Mouse (Mus musculus) macrophage (primary cell): ENCODE data around the gene Hoxc9. TPM values are rescaled to one million over a fixed set of nuclear protein-coding genes. Genes with fewer than 3 reads are reported as not detected.

Source experiments
- H3K27ac ChIP-seq: fragments of 350-480 bp; formaldehyde crosslinking; 2 replicates; pipeline ENCODE4 v1.9.0; 2021
- H3K36me3 ChIP-seq: fragments of 350-480 bp; formaldehyde crosslinking; 2 replicates; pipeline ENCODE4 v1.9.0; 2021; ENCODE audit errors: inconsistent target
- H3K4me3 ChIP-seq: fragments of 350-480 bp; formaldehyde crosslinking; 2 replicates; pipeline ENCODE4 v1.9.0; 2021; ENCODE audit errors: inconsistent target
- H3K79me2 ChIP-seq: fragments of 350-480 bp; formaldehyde crosslinking; 2 replicates; pipeline ENCODE4 v1.9.0; 2021; ENCODE audit errors: inconsistent target
- WGBS: methylation state at CpG from one replicate; pipeline ENCODE4 v1.1.7; 2026; ENCODE audit warnings: inconsistent platforms; ENCODE audit not compliant: missing documents; 5-methylcytosine and 5-hydroxymethylcytosine counted together
- polyA plus RNA-seq: library from polyadenylated mRNA; stranded (reverse); fragments of 250-400 nt; gene quantifications from 3 replicates; pipeline ENCODE4 v1.2.4, GENCODE M21; 2018; ENCODE audit warnings: inconsistent platforms
- total RNA-seq, 78 experiments: library from RNA; depleted of rRNA; stranded (reverse); fragments of 250-400 nt; gene quantifications; 1 replicate in 9 of 78; 2 replicates in 24 of 78; 3 replicates in 43 of 78; 4 replicates in 2 of 78; pipeline ENCODE4 v1.2.4; 2018; ENCODE audit warnings: inconsistent platforms in 56 of 78

Gene Hoxc9
- total RNA-seq (2018; cell fraction: chromatin; rRNA removed), result under 1 TPM in 1 of 26 experiments, not detected in 25; 0.70 TPM
- total RNA-seq (2018; cell fraction: cytosol; rRNA removed), result not detected
- not detected for total RNA-seq (2018; cell fraction: nucleus; rRNA removed)
- not detected in 3 replicates for polyA plus RNA-seq

DNA sequence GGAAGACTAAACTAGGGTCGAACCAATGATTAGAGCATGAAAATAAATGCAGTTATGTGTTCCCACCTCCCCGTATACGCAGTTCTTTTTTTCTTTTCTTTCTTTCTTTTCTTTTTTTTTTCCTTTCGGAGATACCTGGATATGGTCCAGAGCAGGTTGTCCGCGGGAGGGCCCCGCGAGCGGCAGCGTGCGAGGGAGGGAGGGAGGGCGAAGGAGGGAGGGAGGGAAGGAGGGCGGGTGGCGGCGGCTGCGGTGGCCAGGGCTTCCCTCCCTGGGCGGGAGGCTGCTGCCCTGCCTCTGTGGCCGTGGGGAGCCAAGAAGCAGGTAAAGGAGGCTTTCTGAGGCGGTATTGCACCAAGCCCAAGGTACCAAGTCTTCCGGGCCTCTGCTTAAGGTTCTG is at the start of gene Hoxc9:
Gene Hoxc9 (plus strand): TSS at position 269 of the 400 bp plus-strand sequence.
- 4% methylated on average over 6 of the region's 20 CpGs for WGBS
- H3K36me3 ChIP-seq, result no peaks in the 10 kb centered on the region
- no peak within 1 kb of the TSS for H3K27ac ChIP-seq
- no peak within 1 kb of the TSS for H3K4me3 ChIP-seq
- H3K79me2 ChIP-seq, result no peaks in the 10 kb centered on the region

DNA sequence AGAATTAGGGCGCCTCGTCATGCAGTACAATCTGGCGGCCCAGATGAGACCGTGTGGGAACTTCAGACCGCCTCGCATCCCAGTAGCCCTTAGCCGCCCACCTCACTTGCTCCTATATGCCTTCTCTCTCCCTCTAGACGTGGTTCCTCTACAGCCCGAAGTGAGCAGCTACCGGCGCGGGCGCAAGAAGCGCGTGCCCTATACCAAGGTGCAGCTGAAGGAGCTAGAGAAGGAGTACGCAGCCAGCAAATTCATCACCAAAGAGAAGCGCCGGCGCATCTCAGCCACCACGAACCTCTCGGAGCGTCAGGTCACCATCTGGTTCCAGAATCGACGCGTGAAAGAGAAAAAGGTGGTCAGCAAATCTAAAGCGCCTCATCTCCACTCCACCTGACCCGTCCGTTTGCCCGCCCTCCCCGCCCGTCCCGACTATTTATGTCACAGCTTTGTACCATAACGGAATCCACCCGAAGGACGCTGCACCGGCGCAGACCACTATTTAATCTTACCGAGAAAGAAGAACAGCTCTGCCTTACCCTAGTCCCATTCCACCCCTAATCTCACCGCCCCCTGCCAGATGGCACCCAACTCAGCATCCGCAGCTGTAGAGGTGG is 49.1 kb upstream of the Hoxc9 start:
- Histone ChIP-seq H3K36me3 (no peaks in the 10 kb centered on the region), H3K4me3 (no peak overlapping the region), H3K27ac (no peak overlapping the region), H3K79me2 (no peaks in the 10 kb centered on the region)
- WGBS, result 7% methylated on average over 40 of the region's 40 CpGs

DNA sequence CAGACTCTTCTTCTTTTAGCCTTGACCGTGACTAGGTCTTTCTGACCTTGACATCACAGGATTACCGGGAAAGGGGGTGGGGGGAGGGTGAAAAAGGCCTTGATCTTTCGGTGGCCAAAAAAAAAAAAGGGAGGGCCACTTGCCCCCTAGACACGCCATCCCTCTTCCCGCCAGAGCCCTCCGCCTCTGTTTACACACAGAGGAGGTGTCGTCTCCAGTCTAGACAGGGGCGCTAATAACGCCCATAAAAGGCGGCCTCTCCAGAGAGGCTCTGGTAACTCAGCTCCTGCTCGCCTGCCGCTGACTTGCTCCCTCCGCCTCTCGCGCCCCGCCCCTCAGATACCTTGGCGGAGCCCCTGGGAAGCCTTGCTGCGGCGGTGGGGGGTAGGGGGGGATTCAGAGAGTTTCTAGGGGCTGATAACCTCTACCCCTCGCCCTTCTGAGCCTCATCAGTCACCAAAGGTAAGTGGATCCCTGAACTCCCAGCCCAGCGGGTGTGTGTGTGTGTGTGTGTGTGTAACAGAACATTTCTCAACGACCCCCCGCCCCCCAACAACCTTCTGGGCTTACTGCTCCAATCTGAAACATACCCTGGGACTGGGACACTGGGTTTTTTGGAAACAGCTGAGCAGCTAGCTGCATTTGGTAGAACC is 44.4 kb upstream of the Hoxc9 start:
- WGBS, result 10% methylated on average over 18 of the region's 23 CpGs
- no peak overlapping the region for H3K4me3 ChIP-seq
- H3K36me3 ChIP-seq, result no peaks in the 10 kb centered on the region
- no peak overlapping the region for H3K27ac ChIP-seq
- no peaks in the 10 kb centered on the region for H3K79me2 ChIP-seq

DNA sequence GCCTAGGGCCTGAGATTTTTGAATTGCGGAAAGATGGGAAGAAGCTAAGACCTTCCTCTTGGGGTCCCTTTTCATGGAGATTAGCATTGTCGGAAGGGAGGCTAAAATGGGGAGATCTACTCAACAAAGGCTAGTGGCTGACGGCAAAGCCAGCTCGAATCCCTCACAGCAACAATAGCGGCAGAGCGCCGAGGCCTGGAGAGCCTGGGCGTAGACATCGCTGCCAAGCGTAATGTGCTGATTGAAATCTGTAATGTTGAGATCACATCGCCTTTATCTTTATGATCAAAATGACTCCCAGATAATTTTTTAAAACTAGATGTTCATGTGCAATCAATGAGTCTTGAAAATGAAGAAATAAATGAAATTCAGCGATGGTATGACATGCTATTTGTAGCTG is 41.8 kb upstream of the Hoxc9 start:
- WGBS, result 11% methylated on average over 12 of the region's 12 CpGs
- H3K79me2 ChIP-seq, result no peaks in the 10 kb centered on the region
- H3K36me3 ChIP-seq, result no peaks in the 10 kb centered on the region
- H3K27ac ChIP-seq, result no peak overlapping the region
- no peak overlapping the region for H3K4me3 ChIP-seq

DNA sequence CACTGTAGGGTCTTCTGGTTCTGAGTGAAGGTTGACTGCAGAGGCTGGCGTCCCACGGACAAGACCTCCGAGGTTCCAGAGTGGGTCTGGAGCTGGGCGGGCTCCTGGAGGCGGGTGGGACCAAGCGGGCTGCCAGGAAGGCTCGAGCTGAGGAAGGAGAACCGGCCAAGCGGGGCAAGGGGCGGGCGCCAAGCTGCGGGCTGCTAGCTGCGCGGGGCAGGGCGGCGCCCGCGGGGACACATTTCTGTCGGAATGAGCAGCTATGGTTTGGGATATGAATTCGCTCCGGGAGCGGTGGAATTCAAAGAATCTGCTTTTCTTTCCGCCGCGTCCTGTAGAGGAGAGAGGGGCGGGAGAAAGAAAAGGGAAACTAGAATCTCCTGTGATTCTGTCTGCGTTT is 41.3 kb upstream of the Hoxc9 start:
- no peaks in the 10 kb centered on the region for H3K36me3 ChIP-seq
- no peak overlapping the region for H3K27ac ChIP-seq
- 3% methylated on average over 25 of the region's 27 CpGs for WGBS
- H3K79me2 ChIP-seq, result no peaks in the 10 kb centered on the region
- H3K4me3 ChIP-seq, result no peak overlapping the region

DNA sequence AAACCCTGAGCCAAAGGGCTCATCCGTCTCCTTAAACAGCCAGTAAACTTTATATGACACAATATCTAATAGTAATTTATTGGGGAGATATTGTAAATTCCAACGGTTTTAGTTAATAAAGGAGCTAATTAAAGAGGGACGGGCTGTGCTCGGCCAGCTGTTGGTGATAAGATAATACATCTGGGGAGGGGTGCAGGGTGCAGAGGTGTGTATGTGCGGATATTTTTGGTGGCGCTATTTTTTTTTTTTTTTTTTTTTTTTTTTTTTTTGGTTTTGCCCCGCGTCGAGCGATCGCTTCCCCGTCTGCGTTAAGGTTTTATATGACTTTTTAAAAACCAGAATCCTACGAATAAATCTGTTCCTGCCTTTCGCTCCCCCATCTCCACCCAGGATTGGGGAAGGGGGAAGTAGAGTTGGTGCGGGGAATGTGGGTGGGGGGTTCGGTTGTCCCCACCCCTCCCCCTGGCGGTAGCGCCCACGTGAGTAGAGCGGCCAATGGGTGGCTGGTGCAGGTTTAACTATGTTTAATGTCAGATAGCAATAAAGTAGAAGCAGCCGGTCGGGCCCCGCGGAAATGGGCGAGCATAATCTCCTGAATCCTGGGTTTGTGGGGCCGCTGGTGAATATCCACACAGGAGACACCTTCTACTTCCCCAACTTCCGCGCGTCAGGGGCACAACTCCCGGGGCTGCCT is 39.8 kb upstream of the Hoxc9 start, which contains the start of gene Hoxc12:
Gene Hoxc12 (plus strand): TSS at position 479 of the 694 bp plus-strand sequence.
- no peak within 1 kb of the TSS for H3K4me3 ChIP-seq
- WGBS, result 5% methylated on average over 28 of the region's 31 CpGs
- no peak within 1 kb of the TSS for H3K27ac ChIP-seq
- no peaks in the 10 kb centered on the region for H3K36me3 ChIP-seq
- no peaks in the 10 kb centered on the region for H3K79me2 ChIP-seq

DNA sequence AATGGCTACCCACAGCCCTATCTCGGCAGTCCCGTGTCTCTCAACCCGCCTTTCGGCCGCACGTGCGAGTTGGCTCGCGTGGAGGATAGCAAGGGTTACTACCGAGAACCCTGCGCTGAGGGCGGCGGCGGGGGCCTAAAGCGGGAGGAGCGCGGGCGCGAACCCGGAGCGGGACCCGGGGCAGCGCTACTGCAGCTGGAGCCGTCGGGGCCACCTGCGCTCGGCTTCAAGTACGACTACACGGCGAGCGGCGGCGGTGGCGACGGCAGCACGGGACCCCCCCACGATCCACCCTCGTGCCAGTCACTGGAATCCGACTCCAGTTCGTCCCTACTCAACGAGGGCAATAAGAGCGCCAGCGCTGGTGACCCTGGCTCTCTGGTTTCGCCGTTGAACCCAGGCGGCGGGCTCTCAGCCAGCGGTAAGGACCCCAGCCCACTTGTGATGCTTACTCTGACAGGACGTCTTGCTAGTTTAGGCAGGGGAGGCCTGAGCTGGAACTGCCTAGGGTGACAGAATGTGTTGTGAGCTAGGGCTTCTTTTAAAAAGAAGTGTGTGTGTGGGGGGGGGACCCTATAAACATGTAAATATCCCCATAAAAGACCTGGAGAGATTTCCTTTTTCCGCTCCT is 39.1 kb upstream of the Hoxc9 start:
- H3K36me3 ChIP-seq, result no peaks in the 10 kb centered on the region
- no peaks in the 10 kb centered on the region for H3K79me2 ChIP-seq
- H3K4me3 ChIP-seq, result no peak overlapping the region
- H3K27ac ChIP-seq, result no peak overlapping the region
- 9% methylated on average over 37 of the region's 50 CpGs for WGBS

DNA sequence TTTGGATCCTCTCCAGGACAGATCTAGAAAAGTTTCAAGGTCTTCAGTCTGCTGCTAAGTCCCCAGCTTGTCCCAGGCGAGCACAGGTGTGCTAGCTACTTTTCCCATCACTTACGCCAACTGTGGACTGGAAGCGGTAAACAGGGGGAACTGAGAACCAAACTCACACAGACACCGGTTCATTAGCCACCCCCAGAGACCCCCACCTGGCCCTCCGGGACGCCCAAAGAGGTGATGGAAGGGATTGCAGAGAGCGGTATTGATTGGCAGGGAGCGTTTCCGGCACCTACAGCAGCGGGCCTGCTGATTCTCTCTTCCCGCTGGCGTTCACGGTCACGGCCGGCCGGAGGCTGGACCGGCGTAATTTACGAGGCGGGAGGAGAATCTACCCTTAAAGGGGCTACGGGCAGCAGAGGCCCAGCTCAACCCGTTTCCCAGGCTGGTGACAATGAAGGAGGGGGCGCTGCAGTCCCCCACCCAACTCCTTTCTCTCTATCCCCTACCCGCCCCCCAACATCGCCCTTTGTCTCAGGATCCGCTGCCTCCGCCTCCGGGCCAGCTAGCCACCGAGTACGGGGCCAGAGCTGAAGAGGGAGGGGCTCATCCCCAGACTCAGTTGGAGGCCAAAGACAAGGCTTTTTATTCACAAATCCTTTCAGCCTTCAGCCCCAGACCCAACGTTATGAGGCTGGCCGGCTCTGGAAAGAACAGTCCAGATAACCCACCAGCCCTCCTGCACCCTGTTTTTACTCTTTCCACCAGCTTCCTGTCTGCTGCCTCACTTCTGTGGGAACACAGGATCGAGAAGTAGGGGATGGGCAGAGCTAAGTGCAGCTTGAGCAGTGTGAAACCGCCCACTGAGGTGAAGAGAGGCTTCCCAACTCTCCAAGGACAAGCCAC is 36.7 kb upstream of the Hoxc9 start:
- Histone ChIP-seq H3K36me3 (no peaks in the 10 kb centered on the region), H3K79me2 (no peaks in the 10 kb centered on the region), H3K27ac (no peak overlapping the region), H3K4me3 (no peak overlapping the region)
- 11% methylated on average over 34 of the region's 34 CpGs for WGBS

DNA sequence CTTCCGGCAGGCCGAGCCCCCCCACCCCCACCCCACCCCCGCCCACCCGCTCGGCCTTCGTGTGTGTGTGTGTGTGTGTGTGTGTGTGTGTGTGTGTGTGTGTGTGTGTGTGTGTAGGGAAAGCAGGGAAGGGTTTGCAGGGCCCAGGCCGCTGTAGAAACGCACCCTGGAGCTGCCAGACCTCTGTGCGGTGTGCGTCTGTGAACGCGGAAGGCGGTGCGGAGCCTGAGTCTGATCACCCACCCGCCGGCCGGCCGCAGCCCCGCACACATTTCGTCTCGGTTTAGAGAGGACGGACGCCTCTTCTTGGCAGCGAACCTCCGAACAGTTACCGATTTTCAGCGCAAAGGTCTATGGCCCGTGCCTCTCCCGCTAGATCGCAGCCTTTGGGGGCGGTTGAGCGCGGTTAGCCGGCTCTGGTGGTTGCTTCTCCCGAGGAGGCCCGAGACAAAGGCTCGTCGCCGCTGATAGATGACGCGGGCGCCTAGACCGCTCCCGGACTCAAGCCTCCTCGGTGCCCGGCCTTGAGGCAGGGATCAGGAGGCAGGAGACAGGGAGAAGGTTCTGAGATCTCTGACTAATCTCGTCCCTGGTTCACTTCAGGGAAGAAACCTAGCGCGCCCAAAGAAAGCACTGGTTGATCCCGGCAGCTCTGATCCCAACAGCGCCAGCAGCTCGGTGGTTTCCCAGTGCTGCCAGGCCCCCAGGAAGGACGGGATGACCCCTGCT is 33.3 kb upstream of the Hoxc9 start:
- Histone ChIP-seq H3K79me2 (no peaks in the 10 kb centered on the region), H3K27ac (no peak overlapping the region), H3K4me3 (no peak overlapping the region), H3K36me3 (no peaks in the 10 kb centered on the region)
- 2% methylated on average over 49 of the region's 53 CpGs for WGBS

DNA sequence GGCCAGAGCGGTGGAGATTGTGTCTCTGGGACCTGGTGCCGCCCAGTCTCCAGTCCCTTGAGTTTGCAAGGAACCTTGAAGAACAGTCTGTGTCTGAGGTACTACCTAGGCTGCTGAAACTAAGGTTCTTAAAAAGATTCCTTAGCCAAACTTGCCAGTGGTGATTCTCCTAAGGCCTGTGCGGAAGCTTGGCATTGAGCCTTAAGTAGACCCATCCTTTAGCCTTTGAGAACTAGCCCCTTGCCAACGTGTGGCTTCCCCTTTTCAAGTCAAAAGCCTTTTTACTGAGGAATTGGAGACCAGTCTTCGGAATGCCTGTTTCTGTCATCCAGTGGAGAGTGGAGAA is 32.8 kb upstream of the Hoxc9 start:
- H3K79me2 ChIP-seq, result no peaks in the 10 kb centered on the region
- H3K27ac ChIP-seq, result no peak overlapping the region
- 11% methylated on average over 5 of the region's 5 CpGs for WGBS
- no peak overlapping the region for H3K4me3 ChIP-seq
- H3K36me3 ChIP-seq, result no peaks in the 10 kb centered on the region

DNA sequence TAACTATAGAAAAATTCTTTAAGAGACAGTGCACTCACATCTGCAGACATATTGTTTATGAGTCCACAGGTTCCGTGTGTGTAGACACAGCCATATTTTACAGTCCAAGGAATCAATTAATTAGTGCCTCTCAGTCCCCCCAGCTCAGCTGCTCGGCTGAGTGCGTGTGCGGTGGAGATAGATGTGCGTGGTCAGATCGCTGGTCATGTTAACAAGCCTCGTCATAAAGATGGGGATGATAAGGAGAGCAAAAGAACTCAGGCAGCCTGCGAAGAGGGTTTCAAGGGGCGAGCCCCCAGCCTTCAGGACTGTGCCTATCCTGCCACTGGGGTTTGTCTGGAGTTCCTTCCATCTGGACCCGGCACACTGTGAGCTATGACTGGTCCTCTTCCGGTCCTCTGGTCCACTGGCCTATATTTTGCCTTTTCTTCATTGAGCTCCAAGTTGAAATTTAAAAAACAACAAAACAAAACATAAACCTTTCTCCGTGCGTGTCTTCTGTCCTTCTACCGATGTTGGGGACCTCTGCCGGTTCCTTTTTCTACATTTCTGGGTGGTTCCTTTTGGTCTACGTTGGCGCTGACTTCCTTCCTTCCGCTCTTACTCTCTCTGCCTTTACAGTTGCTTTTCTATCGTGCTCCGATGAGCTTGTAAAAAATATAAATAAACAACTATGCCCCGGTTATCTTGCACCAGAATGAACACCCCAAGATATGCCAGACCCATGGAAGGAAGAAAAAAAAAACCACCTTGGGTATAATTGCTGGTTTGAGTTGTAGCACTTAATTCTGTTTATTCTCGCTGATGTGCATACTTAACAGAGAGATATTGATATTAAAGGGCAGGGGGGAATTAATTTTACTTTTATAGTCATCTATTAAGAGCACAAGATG is 30.8 kb upstream of the Hoxc9 start:
- H3K4me3 ChIP-seq, result no peak overlapping the region
- no peaks in the 10 kb centered on the region for H3K79me2 ChIP-seq
- 12% methylated on average over 22 of the region's 22 CpGs for WGBS
- H3K36me3 ChIP-seq, result no peaks in the 10 kb centered on the region
- no peak overlapping the region for H3K27ac ChIP-seq

DNA sequence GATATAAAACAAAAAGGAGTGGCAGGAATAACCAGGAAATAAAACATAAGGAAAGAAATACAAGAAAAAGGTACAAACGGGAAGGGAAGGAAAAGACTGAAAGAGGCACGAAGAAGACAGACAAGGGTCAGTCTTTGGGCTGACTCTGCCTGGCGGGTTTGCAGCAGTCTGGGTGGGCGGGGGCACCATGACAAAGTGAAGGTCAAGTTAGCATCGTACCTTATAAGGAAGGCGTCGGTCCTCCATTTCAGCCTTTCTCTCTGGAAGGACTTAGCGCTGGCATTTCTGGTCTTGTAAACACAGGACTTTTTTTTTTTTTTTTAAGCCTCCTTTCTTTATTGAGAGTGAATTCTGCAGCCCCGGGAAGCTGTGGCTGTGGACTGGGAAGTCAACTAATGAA is 29.0 kb upstream of the Hoxc9 start:
- Histone ChIP-seq H3K36me3 (no peaks in the 10 kb centered on the region), H3K4me3 (no peak overlapping the region), H3K27ac (no peak overlapping the region), H3K79me2 (no peaks in the 10 kb centered on the region)
- WGBS, result 12% methylated on average over 9 of the region's 9 CpGs

DNA sequence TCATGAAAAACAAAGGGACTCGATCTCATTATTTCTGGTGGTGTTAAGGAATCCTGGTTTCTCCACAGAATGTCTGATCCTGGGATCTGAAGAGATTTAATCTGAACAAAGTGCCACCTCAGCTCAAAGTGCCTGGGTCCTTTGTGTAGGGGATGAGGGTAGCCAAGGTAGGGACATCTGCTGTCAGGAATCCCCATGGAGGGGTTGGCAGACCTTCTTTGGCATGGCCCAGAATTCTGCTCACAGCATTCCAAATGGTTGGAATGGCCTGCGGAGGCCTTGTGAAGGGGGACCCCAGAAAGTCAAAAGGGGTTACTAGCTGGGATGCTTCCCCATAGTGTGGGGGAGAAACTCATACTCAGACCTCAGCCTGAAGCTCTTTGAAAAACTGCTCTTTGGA is 27.4 kb upstream of the Hoxc9 start:
- WGBS, result 4% methylated on average over 2 of the region's 2 CpGs
- Histone ChIP-seq H3K36me3 (no peaks in the 10 kb centered on the region), H3K4me3 (no peak overlapping the region), H3K27ac (no peak overlapping the region), H3K79me2 (no peaks in the 10 kb centered on the region)
